Mouse (Mus musculus) liver, adult 2 months (tissue): ENCODE measurements around the gene C1qtnf6. TPM values are rescaled to one million over a fixed set of nuclear protein-coding genes. Genes with fewer than 3 reads are reported as not detected.

Experiments used
- DNase-seq: peaks from one replicate; pipeline ENCODE4 v3.0.0-alpha.2; 2011; ENCODE audit warnings: low read depth, low spot score; ENCODE audit errors: extremely low read depth
- H3K27ac ChIP-seq: fragments of 200-500 bp; replicated peaks from 2 replicates; pipeline ENCODE4 v1.5.1; 2012; ENCODE audit warnings: low read depth, mild to moderate bottlenecking, control low read depth, inconsistent platforms, low read length; ENCODE audit not compliant: insufficient read depth
- H3K27me3 ChIP-seq: fragments of 200-500 bp; 2 replicates; pipeline ENCODE4 v1.6.1; 2012; ENCODE audit warnings: mild to moderate bottlenecking, moderate library complexity, low read length, inconsistent platforms; ENCODE audit not compliant: control insufficient read depth, insufficient read depth
- H3K36me3 ChIP-seq: fragments of 200-500 bp; 2 replicates; pipeline ENCODE4 v1.6.1; 2012; ENCODE audit warnings: low read length, inconsistent platforms; ENCODE audit not compliant: control insufficient read depth, insufficient read depth
- H3K4me1 ChIP-seq: fragments of 200-500 bp; 2 replicates; pipeline ENCODE4 v1.6.1; 2011; ENCODE audit warnings: low read length; ENCODE audit not compliant: control insufficient read depth, insufficient read depth
- H3K4me3 ChIP-seq: fragments of 200-500 bp; 2 replicates; pipeline ENCODE4 v1.5.1; 2011; ENCODE audit warnings: low read depth, mild to moderate bottlenecking, control low read depth, low read length, moderate library complexity; ENCODE audit not compliant: insufficient read depth
- H3K79me2 ChIP-seq: fragments of 200-500 bp; 2 replicates; pipeline ENCODE4 v1.6.1; 2012; ENCODE audit warnings: inconsistent platforms, mild to moderate bottlenecking, low read length, moderate library complexity; ENCODE audit not compliant: control insufficient read depth, insufficient read depth
- H3K9ac ChIP-seq: fragments of 200-500 bp; 2 replicates; pipeline ENCODE4 v1.6.1; 2012; ENCODE audit warnings: low read depth, mild to moderate bottlenecking, control low read depth, inconsistent platforms, low read length
- CTCF ChIP-seq: fragments of 200-500 bp; IDR thresholded peaks from 2 replicates; pipeline ENCODE4 v1.5.1; 2011; ENCODE audit warnings: low read depth, low read length, control low read depth
- POLR2A ChIP-seq: fragments of 200-500 bp; IDR thresholded peaks from 2 replicates; pipeline ENCODE4 v1.6.1; 2011; ENCODE audit warnings: low read length, control low read depth; ENCODE audit not compliant: insufficient read depth; ENCODE audit errors: extremely low read depth
- WGBS: fragments of 180-500 bp; shearing (Covaris S2); methylation state at CpG from one replicate; pipeline ENCODE4 v1.1.7; 2018; 5-methylcytosine and 5-hydroxymethylcytosine counted together
- polyA plus RNA-seq: library from polyadenylated mRNA; depleted of rRNA; stranded (reverse); fragments of >200 nt; gene quantifications from 2 replicates; pipeline ENCODE4 v1.2.3, GENCODE M21; 2012
- total RNA-seq: library from RNA; depleted of rRNA; stranded (reverse); fragments of >200 nt; gene quantifications from 2 replicates; pipeline ENCODE4 v1.2.3, GENCODE M21; 2014

Gene C1qtnf6
- total and polyA plus RNA-seq, 2 experiments = 0.28 to 2.5 TPM

GRCm38 (mm10) chr15:78531901-78532469 lies 769 bp upstream of the C1qtnf6 start:
- peak overlapping the region; percentile 64 for H3K9ac ChIP-seq
- no peaks in the 10 kb centered on the region for H3K79me2 ChIP-seq
- no peaks in the 10 kb centered on the region for H3K27me3 ChIP-seq
- DNase-seq = peak; percentile 96
- H3K27ac ChIP-seq = peak overlapping the region; percentile 96
- under 1% methylated on average over 25 of the region's 25 CpGs for WGBS
- no peaks in the 10 kb centered on the region for H3K36me3 ChIP-seq
- peaks cover 21% of the 10 kb centered on the region for H3K4me1 ChIP-seq
- peak overlapping the region; percentile 10; the same call in 1 of the 2 replicates for H3K4me3 ChIP-seq
- TF ChIP-seq POLR2A (no peak), CTCF (peak; percentile 97)

- Histone ChIP-seq H3K4me1 (peaks cover 21% of the 10 kb centered on the region), H3K27ac (peak overlapping the region; percentile 51), H3K27me3 (no peaks in the 10 kb centered on the region), H3K36me3 (no peaks in the 10 kb centered on the region), H3K79me2 (no peaks in the 10 kb centered on the region), H3K4me3 (no peak overlapping the region), H3K9ac (peak overlapping the region; percentile 45)
- WGBS = 59% methylated on average over 4 of the region's 4 CpGs
- no peak for TF ChIP-seq CTCF
- no peak for TF ChIP-seq POLR2A
- DNase-seq = no peak
Observed at GRCm38 (mm10) chr15:78531451-78531720, 170 bp upstream of the C1qtnf6 start.

- Histone ChIP-seq H3K27ac (0 out of 2 replicates have a peak overlapping the region, but pooled peaks have one; percentile 8), H3K4me1 (peaks cover 21% of the 10 kb centered on the region), H3K36me3 (no peaks in the 10 kb centered on the region), H3K9ac (no peak overlapping the region), H3K27me3 (no peaks in the 10 kb centered on the region), H3K4me3 (no peak overlapping the region), H3K79me2 (no peaks in the 10 kb centered on the region)
- DNase-seq = no peak
- no peak for TF ChIP-seq CTCF
- TF ChIP-seq POLR2A = no peak
- WGBS = 81% methylated on average over 3 of the region's 3 CpGs
Observed at GRCm38 (mm10) chr15:78530141-78530540, 1.1 kb downstream of the C1qtnf6 start.

GRCm38 (mm10) chr15:78529428-78529990 lies 1.7 kb downstream of the C1qtnf6 start:
- no peak for DNase-seq
- no peak for TF ChIP-seq CTCF
- no peak for TF ChIP-seq POLR2A

GRCm38 (mm10) chr15:78528726-78529411 lies 2.3 kb downstream of the C1qtnf6 start:
- no peaks in the 10 kb centered on the region for H3K36me3 ChIP-seq
- peak overlapping the region; percentile 55 for H3K27ac ChIP-seq
- DNase-seq = no peak
- peak overlapping the region; percentile 52 for H3K9ac ChIP-seq
- H3K79me2 ChIP-seq = no peaks in the 10 kb centered on the region
- TF ChIP-seq POLR2A = no peak
- no peak for TF ChIP-seq CTCF
- H3K4me1 ChIP-seq = peaks cover 21% of the 10 kb centered on the region
- H3K27me3 ChIP-seq = no peaks in the 10 kb centered on the region
- peak overlapping the region; percentile 54 for H3K4me3 ChIP-seq
- 59% methylated on average over 11 of the region's 11 CpGs for WGBS

More at GRCm38 (mm10) chr15:78529428-78529990, 1.7 kb downstream of the C1qtnf6 start:
- Histone ChIP-seq H3K4me1 (peaks cover 21% of the 10 kb centered on the region), H3K27me3 (no peaks in the 10 kb centered on the region), H3K36me3 (no peaks in the 10 kb centered on the region), H3K9ac (peak overlapping the region; percentile 52), H3K79me2 (no peaks in the 10 kb centered on the region), H3K4me3 (peak overlapping the region; percentile 54), H3K27ac (peak overlapping the region; percentile 43; the same call in 1 of the 2 replicates)
- WGBS = 33% methylated on average over 15 of the region's 15 CpGs

- H3K4me1 ChIP-seq = peaks cover 15% of the 10 kb centered on the region
- no peak overlapping the region for H3K27ac ChIP-seq
- no peak for DNase-seq
- no peak for TF ChIP-seq POLR2A
- no peak for TF ChIP-seq CTCF
- H3K9ac ChIP-seq = no peak overlapping the region
- no peaks in the 10 kb centered on the region for H3K79me2 ChIP-seq
- no peaks in the 10 kb centered on the region for H3K36me3 ChIP-seq
- no peaks in the 10 kb centered on the region for H3K27me3 ChIP-seq
- 68% methylated on average over 7 of the region's 7 CpGs for WGBS
- no peak overlapping the region for H3K4me3 ChIP-seq
Observed at GRCm38 (mm10) chr15:78527973-78528372, 3.2 kb downstream of the C1qtnf6 start.
